Mouse (Mus musculus): Measurements from ENCODE around the gene Ccdc181. TPM values are rescaled to one million over a fixed set of nuclear protein-coding genes. Genes with fewer than 3 reads are reported as not detected.
A peak's percentile ranks its signal among the peaks of the same experiment; 100 is the strongest.
"Not testable (repeated sequence)": the region's sequence is repeated elsewhere in the genome, so short reads cannot be mapped to it uniquely, and the experiment has no call there.

Gene Ccdc181
- 10.2 and 11.3 TPM in 2 replicates for polyA plus RNA-seq (2014; fragmentation: Nextera tagmentation; extraction: Ambion mirVana)

DNA sequence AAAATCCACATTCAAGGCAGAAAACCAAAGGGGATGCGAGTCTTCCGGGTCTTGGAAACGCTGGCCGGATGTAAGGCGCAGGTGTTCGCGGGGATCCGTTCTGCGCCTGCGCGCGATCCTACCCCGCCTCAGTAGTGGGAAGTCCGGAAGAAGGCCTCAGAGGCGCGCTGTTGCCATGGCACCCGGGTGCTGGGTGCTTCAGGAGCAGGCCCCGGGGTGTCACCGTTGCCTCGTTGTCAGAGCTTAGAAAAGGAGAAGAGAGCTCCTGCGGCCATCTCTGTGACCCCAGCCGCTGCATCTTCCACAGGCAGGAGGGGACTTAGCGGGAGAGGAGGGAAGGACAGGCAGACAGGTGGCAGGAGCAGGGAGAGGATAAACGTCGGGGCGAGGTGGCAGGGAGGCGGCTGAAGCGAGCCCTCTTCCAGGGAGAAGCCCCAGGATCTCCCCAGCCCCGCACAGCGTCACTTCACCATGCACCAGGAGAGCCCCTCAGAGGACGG lies at the start of gene Ccdc181:
Ccdc181 (plus strand) TSS at position 131 of the 500 bp plus-strand sequence.
- Histone ChIP-seq H3K4me1 (ENCODE audit: control insufficient read depth, insufficient read depth, low read length) (no peaks in the 10 kb centered on the region), H3K9me3 (ENCODE audit: control insufficient read depth, low read length) (no peaks in the 10 kb centered on the region), H3K4me3 (ENCODE audit: low read length) (peak within 1 kb of the TSS; percentile 48), H3K9ac (ENCODE audit: low read depth, low read length) (peak within 1 kb of the TSS; percentile 61), H3K4me2 (replicated peaks; ENCODE audit: low read depth, low read length) (peak within 1 kb of the TSS; percentile 76), H3K27ac (ENCODE audit: low read depth, low read length) (no peak within 1 kb of the TSS), H3K27me3 (ENCODE audit: control insufficient read depth, insufficient read depth, low read length) (no peaks in the 10 kb centered on the region; the same call in 1 of the 2 replicates), H3K36me3 (ENCODE audit: control insufficient read depth, insufficient read depth, low read length) (no peaks in the 10 kb centered on the region)
- WGBS, result 0% methylated on average over 31 of the region's 31 CpGs
- ATAC-seq (ENCODE audit: low FRiP score, low TSS enrichment), result peak; percentile 99

DNA sequence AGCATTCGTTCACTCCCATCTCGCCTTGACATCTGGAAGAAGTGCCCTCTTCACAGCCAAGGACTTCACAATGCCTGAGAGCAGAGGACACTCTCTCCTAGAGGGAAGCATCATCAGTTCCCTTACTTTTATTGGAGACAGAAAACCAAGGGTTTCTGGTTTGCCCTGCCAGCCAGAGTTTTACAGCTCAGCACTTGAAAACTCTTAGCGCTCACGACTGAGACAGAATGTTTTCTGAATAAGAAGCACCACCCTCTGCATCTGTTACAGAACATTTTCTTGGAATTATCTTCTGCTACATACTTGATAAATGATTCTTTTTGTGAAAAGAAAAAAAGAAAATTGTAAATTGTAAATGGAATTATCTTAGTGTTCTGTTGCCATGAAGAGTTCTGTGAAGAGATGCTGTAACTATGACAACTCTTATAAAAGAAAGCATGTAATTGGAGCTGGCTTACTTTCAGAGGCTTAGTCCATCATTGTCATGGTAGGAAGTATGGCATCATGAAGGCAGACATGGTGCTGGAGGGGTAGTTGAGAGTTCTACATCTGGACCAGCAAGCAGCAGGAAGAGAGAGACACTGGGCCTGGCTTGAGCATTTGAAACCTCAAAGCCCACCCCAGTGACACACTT lies 43.3 kb upstream of the Ccdc181 start:
- H3K4me3 ChIP-seq (ENCODE audit: low read length); ATAC-seq (ENCODE audit: low FRiP score, low TSS enrichment); H3K9ac ChIP-seq (ENCODE audit: low read depth, low read length); H3K4me1 ChIP-seq (ENCODE audit: control insufficient read depth, insufficient read depth, low read length); H3K27me3 ChIP-seq (ENCODE audit: control insufficient read depth, insufficient read depth, low read length); H3K4me2 ChIP-seq (replicated peaks; ENCODE audit: low read depth, low read length); H3K9me3 ChIP-seq (ENCODE audit: control insufficient read depth, low read length); H3K36me3 ChIP-seq (ENCODE audit: control insufficient read depth, insufficient read depth, low read length); H3K27ac ChIP-seq (ENCODE audit: low read depth, low read length): not testable (repeated sequence)
- WGBS, result 85% methylated on average over 2 of the region's 4 CpGs

DNA sequence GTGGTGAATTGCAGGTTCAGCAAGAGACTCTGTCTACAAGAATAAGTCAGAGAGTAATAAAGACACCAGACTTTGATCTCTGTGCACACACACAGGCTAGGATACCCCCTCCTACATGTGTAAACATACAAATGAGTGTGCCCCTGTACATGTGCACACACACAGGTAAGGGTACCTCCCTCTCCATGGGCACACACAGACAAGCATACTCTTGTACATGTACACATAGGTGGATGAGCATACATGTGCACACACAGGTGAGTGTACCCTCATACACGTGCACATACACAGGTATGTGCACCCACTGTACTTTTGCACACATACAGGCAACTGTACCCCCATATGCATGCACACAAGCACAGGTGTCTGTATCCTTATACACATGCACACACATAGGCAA lies 41.9 kb upstream of the Ccdc181 start:
- Histone ChIP-seq H3K4me3 (ENCODE audit: low read length) (no peak overlapping the region), H3K9ac (ENCODE audit: low read depth, low read length) (no peak overlapping the region), H3K4me2 (replicated peaks; ENCODE audit: low read depth, low read length) (no peak overlapping the region), H3K27me3 (ENCODE audit: control insufficient read depth, insufficient read depth, low read length) (no peaks in the 10 kb centered on the region), H3K27ac (ENCODE audit: low read depth, low read length) (no peak overlapping the region), H3K9me3 (ENCODE audit: control insufficient read depth, low read length) (no peaks in the 10 kb centered on the region), H3K4me1 (ENCODE audit: control insufficient read depth, insufficient read depth, low read length) (no peaks in the 10 kb centered on the region), H3K36me3 (ENCODE audit: control insufficient read depth, insufficient read depth, low read length) (no peaks in the 10 kb centered on the region)
- no peak for ATAC-seq (ENCODE audit: low FRiP score, low TSS enrichment)
- WGBS, result 71% methylated on average over 1 of the region's 1 CpGs

DNA sequence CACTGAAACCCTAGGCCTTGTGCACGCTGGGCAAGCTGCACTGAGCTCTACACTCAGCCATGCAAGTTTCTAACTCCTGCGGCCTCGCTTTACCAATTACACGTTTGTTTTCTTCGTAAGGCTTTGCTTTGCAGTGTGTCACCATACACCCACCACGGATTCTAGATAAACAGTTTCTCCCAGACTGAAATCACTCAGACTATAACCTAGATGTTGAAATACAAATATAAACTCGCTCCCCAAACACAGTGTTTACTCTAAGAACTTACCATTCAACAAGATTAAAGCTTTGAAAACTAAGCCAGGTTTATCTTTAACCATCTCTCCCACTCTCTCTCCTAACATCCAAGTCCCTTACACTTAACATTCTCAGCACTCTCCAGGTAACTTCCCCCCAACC lies 40.3 kb upstream of the Ccdc181 start:
- H3K4me2 ChIP-seq (replicated peaks; ENCODE audit: low read depth, low read length), result no peak overlapping the region
- H3K36me3 ChIP-seq (ENCODE audit: control insufficient read depth, insufficient read depth, low read length), result no peaks in the 10 kb centered on the region
- no peak overlapping the region for H3K9ac ChIP-seq (ENCODE audit: low read depth, low read length)
- H3K27ac ChIP-seq (ENCODE audit: low read depth, low read length), result no peak overlapping the region
- no peak overlapping the region for H3K4me3 ChIP-seq (ENCODE audit: low read length)
- no peaks in the 10 kb centered on the region for H3K9me3 ChIP-seq (ENCODE audit: control insufficient read depth, low read length)
- 55% methylated on average over 7 of the region's 7 CpGs for WGBS
- H3K4me1 ChIP-seq (ENCODE audit: control insufficient read depth, insufficient read depth, low read length), result no peaks in the 10 kb centered on the region
- no peak for ATAC-seq (ENCODE audit: low FRiP score, low TSS enrichment)
- H3K27me3 ChIP-seq (ENCODE audit: control insufficient read depth, insufficient read depth, low read length), result no peaks in the 10 kb centered on the region

DNA sequence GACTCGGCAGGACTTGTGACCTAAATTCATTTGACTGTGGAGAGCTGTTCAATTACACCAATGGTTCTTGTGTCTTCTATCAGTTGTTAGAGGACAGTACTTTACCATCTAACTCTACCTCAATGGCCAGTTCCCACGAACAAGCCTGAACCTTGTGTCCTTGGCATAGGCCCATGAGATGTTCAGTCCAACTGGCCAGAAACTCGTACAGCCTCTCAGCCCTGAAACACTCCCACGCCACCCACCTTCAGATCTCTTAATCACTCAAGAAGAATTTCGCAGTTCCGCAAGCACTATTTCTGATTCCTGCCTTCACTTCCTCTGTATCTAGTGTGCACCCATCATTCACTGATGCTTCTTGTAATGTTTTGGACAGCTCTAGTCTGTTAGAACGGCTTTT lies 39.3 kb upstream of the Ccdc181 start:
- H3K4me1 ChIP-seq (ENCODE audit: control insufficient read depth, insufficient read depth, low read length), result no peaks in the 10 kb centered on the region
- no peaks in the 10 kb centered on the region for H3K36me3 ChIP-seq (ENCODE audit: control insufficient read depth, insufficient read depth, low read length)
- H3K27ac ChIP-seq (ENCODE audit: low read depth, low read length), result no peak overlapping the region
- H3K9me3 ChIP-seq (ENCODE audit: control insufficient read depth, low read length), result no peaks in the 10 kb centered on the region
- ATAC-seq (ENCODE audit: low FRiP score, low TSS enrichment), result no peak
- H3K4me2 ChIP-seq (replicated peaks; ENCODE audit: low read depth, low read length), result no peak overlapping the region
- H3K4me3 ChIP-seq (ENCODE audit: low read length), result no peak overlapping the region
- no peak overlapping the region for H3K9ac ChIP-seq (ENCODE audit: low read depth, low read length)
- 55% methylated on average over 7 of the region's 7 CpGs for WGBS
- no peaks in the 10 kb centered on the region for H3K27me3 ChIP-seq (ENCODE audit: control insufficient read depth, insufficient read depth, low read length)

DNA sequence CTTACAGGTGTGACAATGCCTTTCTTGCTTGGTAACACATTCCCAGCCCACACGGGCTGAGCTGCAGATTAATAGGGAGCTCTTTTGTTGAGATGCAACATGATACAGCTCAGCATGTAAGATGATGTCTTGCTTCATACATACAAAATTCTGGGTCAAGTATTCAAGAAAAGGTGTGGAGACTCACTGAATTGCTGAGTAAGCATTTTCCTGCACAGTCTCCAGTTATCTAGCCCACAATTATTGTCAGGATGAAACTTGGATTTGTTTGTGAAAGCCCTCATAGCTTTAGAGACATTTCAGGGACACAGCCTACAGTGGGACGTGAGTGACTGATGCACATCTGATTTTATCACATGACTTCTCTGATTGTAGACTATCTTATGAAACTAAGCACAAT lies 33.9 kb upstream of the Ccdc181 start:
- Histone ChIP-seq H3K27ac (ENCODE audit: low read depth, low read length) (no peak overlapping the region), H3K9me3 (ENCODE audit: control insufficient read depth, low read length) (no peaks in the 10 kb centered on the region), H3K4me2 (replicated peaks; ENCODE audit: low read depth, low read length) (no peak overlapping the region), H3K4me1 (ENCODE audit: control insufficient read depth, insufficient read depth, low read length) (no peaks in the 10 kb centered on the region), H3K4me3 (ENCODE audit: low read length) (no peak overlapping the region), H3K27me3 (ENCODE audit: control insufficient read depth, insufficient read depth, low read length) (no peaks in the 10 kb centered on the region), H3K9ac (ENCODE audit: low read depth, low read length) (no peak overlapping the region), H3K36me3 (ENCODE audit: control insufficient read depth, insufficient read depth, low read length) (no peaks in the 10 kb centered on the region)
- ATAC-seq (ENCODE audit: low FRiP score, low TSS enrichment), result no peak
- WGBS, result 76% methylated on average over 2 of the region's 2 CpGs

DNA sequence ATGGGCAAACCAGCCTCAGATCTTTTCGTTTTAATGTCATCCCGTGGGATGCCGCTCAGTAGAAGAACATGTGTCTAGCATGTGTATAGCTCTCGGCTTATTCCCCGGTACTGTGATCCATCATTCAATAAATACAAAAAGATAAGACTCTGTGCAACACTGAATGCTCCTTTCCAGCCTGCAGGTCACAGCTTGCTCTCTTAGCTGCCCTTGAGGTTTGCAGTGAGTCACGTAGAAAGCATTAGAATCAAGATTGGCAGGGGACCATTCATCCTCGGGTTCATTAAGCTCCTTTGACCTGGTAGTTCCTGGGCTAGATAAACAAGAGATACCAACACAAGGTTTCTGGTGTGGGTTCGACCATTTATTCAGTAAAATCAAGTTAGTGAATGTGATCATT lies 32.6 kb upstream of the Ccdc181 start:
- whole genome bisulfite sequencing, result 70% methylated on average over 8 of the region's 8 CpGs
- Histone ChIP-seq H3K27ac (ENCODE audit: low read depth, low read length) (no peak overlapping the region), H3K27me3 (ENCODE audit: control insufficient read depth, insufficient read depth, low read length) (no peaks in the 10 kb centered on the region), H3K9me3 (ENCODE audit: control insufficient read depth, low read length) (no peaks in the 10 kb centered on the region), H3K4me2 (replicated peaks; ENCODE audit: low read depth, low read length) (no peak overlapping the region), H3K4me3 (ENCODE audit: low read length) (no peak overlapping the region), H3K4me1 (ENCODE audit: control insufficient read depth, insufficient read depth, low read length) (no peaks in the 10 kb centered on the region), H3K9ac (ENCODE audit: low read depth, low read length) (no peak overlapping the region), H3K36me3 (ENCODE audit: control insufficient read depth, insufficient read depth, low read length) (no peaks in the 10 kb centered on the region)
- no peak for ATAC-seq (ENCODE audit: low FRiP score, low TSS enrichment)

DNA sequence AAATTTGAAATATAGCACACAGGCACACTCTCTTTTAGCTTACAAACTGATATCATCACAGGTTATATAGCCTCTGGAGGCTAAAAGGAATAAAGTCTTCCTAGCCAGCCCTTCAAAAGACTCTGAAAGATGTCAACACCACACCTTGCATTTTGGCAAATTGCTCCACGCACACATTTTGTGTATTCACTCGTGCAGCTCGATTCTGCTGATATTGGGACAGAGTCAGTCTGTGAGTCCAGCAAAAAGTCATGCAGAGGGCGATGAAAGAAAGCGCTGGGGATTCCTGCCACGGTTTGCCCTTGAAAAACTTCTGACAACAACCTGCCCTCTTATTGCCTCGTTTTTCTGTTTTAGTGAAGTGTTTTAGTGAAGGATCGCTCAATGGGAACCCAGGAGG lies 27.9 kb upstream of the Ccdc181 start:
- no peaks in the 10 kb centered on the region for H3K9me3 ChIP-seq (ENCODE audit: control insufficient read depth, low read length)
- peak overlapping the region; percentile 45; the same call in 1 of the 2 replicates for H3K4me2 ChIP-seq (replicated peaks; ENCODE audit: low read depth, low read length)
- H3K9ac ChIP-seq (ENCODE audit: low read depth, low read length), result peak overlapping the region; percentile 53; the same call in 1 of the 2 replicates
- H3K27ac ChIP-seq (ENCODE audit: low read depth, low read length), result no peak overlapping the region; the same call in 1 of the 2 replicates
- no peaks in the 10 kb centered on the region for H3K27me3 ChIP-seq (ENCODE audit: control insufficient read depth, insufficient read depth, low read length)
- no peak for ATAC-seq (ENCODE audit: low FRiP score, low TSS enrichment)
- H3K36me3 ChIP-seq (ENCODE audit: control insufficient read depth, insufficient read depth, low read length), result no peaks in the 10 kb centered on the region
- no peak overlapping the region for H3K4me3 ChIP-seq (ENCODE audit: low read length)
- peaks cover 7% of the 10 kb centered on the region for H3K4me1 ChIP-seq (ENCODE audit: control insufficient read depth, insufficient read depth, low read length)
- WGBS, result 42% methylated on average over 8 of the region's 8 CpGs

DNA sequence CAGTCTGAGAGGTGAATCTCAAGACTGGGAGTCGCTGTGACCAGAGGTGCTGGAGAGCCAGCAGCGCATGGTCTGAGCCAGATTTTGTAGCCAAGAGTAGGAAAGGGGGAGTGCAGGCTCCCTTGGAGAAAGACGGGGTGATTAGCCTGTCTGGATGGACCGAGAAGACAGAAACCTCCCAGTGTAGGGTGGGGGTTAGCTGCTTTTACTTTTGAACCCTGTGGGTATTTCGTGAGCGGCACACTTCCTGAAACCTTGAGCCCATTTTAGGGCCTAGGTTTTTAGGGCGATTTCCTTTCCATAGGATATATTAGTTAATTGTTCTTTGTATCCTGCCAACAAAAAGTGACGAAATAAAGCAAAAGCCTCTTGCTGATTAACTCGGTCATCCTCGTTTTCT lies 27.4 kb upstream of the Ccdc181 start:
- H3K27ac ChIP-seq (ENCODE audit: low read depth, low read length), result peak overlapping the region; percentile 52; the same call in 1 of the 2 replicates
- no peak for ATAC-seq (ENCODE audit: low FRiP score, low TSS enrichment)
- no peaks in the 10 kb centered on the region for H3K36me3 ChIP-seq (ENCODE audit: control insufficient read depth, insufficient read depth, low read length)
- 11% methylated on average over 10 of the region's 10 CpGs for WGBS
- peak overlapping the region; percentile 53 for H3K9ac ChIP-seq (ENCODE audit: low read depth, low read length)
- peak overlapping the region; percentile 57 for H3K4me3 ChIP-seq (ENCODE audit: low read length)
- H3K4me2 ChIP-seq (replicated peaks; ENCODE audit: low read depth, low read length), result peak overlapping the region; percentile 45
- H3K9me3 ChIP-seq (ENCODE audit: control insufficient read depth, low read length), result no peaks in the 10 kb centered on the region
- no peaks in the 10 kb centered on the region for H3K27me3 ChIP-seq (ENCODE audit: control insufficient read depth, insufficient read depth, low read length)
- H3K4me1 ChIP-seq (ENCODE audit: control insufficient read depth, insufficient read depth, low read length), result peaks cover 7% of the 10 kb centered on the region
